Mouse (Mus musculus) urinary bladder, adult 2 months (tissue): Measurements from ENCODE around the gene Angptl2. TPM values are rescaled to one million over a fixed set of nuclear protein-coding genes. Genes with fewer than 3 reads are reported as not detected.
"Not testable (repeated sequence)": the region's sequence is repeated elsewhere in the genome, so short reads cannot be mapped to it uniquely, and the experiment has no call there.

Experiments used
- DNase-seq: peaks from one replicate; pipeline ENCODE4 v3.0.0; 2022; ENCODE audit warnings: low spot score
- polyA plus RNA-seq: library from polyadenylated mRNA; depleted of rRNA; stranded (reverse); fragments of >200 nt; gene quantifications from 2 replicates; pipeline ENCODE4 v1.2.3, GENCODE M21; 2012

Angptl2 gene
- polyA plus RNA-seq, 1 experiment = 67.7 TPM

GRCm38 (mm10) chr2:33200368-33201068 is 15.4 kb upstream of the Angptl2 start:
- DNase-seq = no peak

- no peak for DNase-seq
Observed at GRCm38 (mm10) chr2:33203284-33203683, 12.6 kb upstream of the Angptl2 start.

- DNase-seq = no peak
Observed at GRCm38 (mm10) chr2:33204980-33205379, 10.9 kb upstream of the Angptl2 start.

GRCm38 (mm10) chr2:33205939-33206525 is 9.8 kb upstream of the Angptl2 start:
- DNase-seq = no peak

GRCm38 (mm10) chr2:33207069-33207468 is 8.8 kb upstream of the Angptl2 start:
- DNase-seq = no peak

GRCm38 (mm10) chr2:33208134-33208533 is 7.7 kb upstream of the Angptl2 start:
- DNase-seq = no peak

- DNase-seq = no peak
Observed at GRCm38 (mm10) chr2:33210841-33211240, 5.0 kb upstream of the Angptl2 start.

- DNase-seq = not testable (repeated sequence)
Observed at GRCm38 (mm10) chr2:33211263-33211662, 4.6 kb upstream of the Angptl2 start.

- no peak for DNase-seq
Observed at GRCm38 (mm10) chr2:33215177-33215699, 631 bp upstream of the Angptl2 start.

GRCm38 (mm10) chr2:33216645-33217424 is 966 bp downstream of the Angptl2 start:
- no peak for DNase-seq

GRCm38 (mm10) chr2:33217425-33217794 is 1.5 kb downstream of the Angptl2 start:
- DNase-seq = no peak

GRCm38 (mm10) chr2:33218903-33219625 is 3.2 kb downstream of the Angptl2 start:
- no peak for DNase-seq

- no peak for DNase-seq
Observed at GRCm38 (mm10) chr2:33219637-33220036, 3.8 kb downstream of the Angptl2 start.

- DNase-seq = no peak
Observed at GRCm38 (mm10) chr2:33220246-33220645, 4.4 kb downstream of the Angptl2 start.

- no peak for DNase-seq
Observed at GRCm38 (mm10) chr2:33220674-33221338, 4.9 kb downstream of the Angptl2 start.

- no peak for DNase-seq
Observed at GRCm38 (mm10) chr2:33221339-33221900, 5.6 kb downstream of the Angptl2 start.

- DNase-seq = no peak
Observed at GRCm38 (mm10) chr2:33222480-33222879, 6.6 kb downstream of the Angptl2 start.

- no peak for DNase-seq
Observed at GRCm38 (mm10) chr2:33223656-33224358, 7.9 kb downstream of the Angptl2 start.

GRCm38 (mm10) chr2:33225921-33226320 is 10.1 kb downstream of the Angptl2 start:
- DNase-seq = no peak

- no peak for DNase-seq
Observed at GRCm38 (mm10) chr2:33228077-33228476, 12.2 kb downstream of the Angptl2 start.
